Mouse (Mus musculus): ENCODE results near the gene Gp1bb.

DNA sequence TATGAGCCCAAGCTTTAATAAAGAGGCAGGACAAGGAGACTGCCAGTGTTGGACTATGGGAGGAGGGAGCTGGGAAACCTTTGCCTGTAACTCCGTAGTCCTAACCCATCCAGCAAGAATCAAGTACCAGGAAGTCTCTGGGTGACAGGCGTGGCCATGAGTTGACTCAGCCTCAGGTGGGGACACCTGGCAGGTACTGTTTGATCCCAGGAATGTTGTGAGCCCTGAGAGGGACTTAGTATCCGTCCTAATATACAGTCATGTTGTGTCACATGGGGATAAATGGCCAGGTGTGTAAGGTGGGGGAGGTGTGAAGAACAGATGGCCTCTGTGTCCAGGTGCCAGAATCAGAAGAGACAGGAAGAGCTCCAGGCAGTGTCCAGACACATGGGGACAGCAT lies 26.9 kb upstream of the Gp1bb start:
- TF ChIP-seq POLR2A (IDR thresholded peaks at IDR 0.05; ENCODE audit: insufficient read depth, low read depth, low read length) (no peak), CTCF (IDR thresholded peaks at IDR 0.05) (no peak)
